Mouse (Mus musculus) ES-E14 (cell line): ENCODE measurements at regions not wholly inside any gene's neighbourhood (a gene's known extent, or its start where the extent isn't known, plus 50 kb on each side); places are given as distances from the start of the nearest gene placed in this dataset.

Experiments
- DNase-seq: peaks from one replicate; pipeline ENCODE4 v3.0.0-alpha.2; 2013; ENCODE audit warnings: low read depth, low spot score
- H3K27ac ChIP-seq: 2 replicates; pipeline ENCODE4 v1.5.1; 2012; ENCODE audit warnings: low read depth, mild to moderate bottlenecking, low read length, moderate library complexity, mixed read lengths; ENCODE audit not compliant: poor library complexity, insufficient read depth, severe bottlenecking
- H3K36me3 ChIP-seq: 2 replicates; pipeline ENCODE4 v1.6.1; 2012; ENCODE audit warnings: mild to moderate bottlenecking, low read length, moderate library complexity, mixed read lengths; ENCODE audit not compliant: control insufficient read depth, poor library complexity, insufficient read depth, severe bottlenecking
- H3K4me1 ChIP-seq, 2 experiments: fragments of 150-350 bp in 1 of 2; sonication (generic) in 1 of 2; 2 replicates each; pipeline ENCODE4 v1.6.1; 2012; ENCODE audit warnings: low read length in 2 of 2, mild to moderate bottlenecking in 1 of 2, mixed read lengths in 1 of 2; ENCODE audit not compliant: control insufficient read depth in 2 of 2, insufficient read depth in 2 of 2, poor library complexity in 1 of 2
- H3K4me3 ChIP-seq, 2 experiments: fragments of 150-350 bp in 1 of 2; sonication (generic) in 1 of 2; 2 replicates each; pipeline ENCODE4 v1.5.1; 2012; ENCODE audit warnings: low read length in 2 of 2, low read depth in 1 of 2, mild to moderate bottlenecking in 1 of 2, mixed read lengths in 1 of 2; ENCODE audit not compliant: insufficient read depth in 1 of 2, poor library complexity in 1 of 2, severe bottlenecking in 1 of 2
- H3K9ac ChIP-seq: 2 replicates; pipeline ENCODE4 v1.6.1; 2012; ENCODE audit warnings: low read depth, mild to moderate bottlenecking, low read length, mixed read lengths; ENCODE audit not compliant: poor library complexity, insufficient read depth, severe bottlenecking
- H3K9me3 ChIP-seq: fragments of 150-350 bp; sonication (generic); 2 replicates; pipeline ENCODE4 v1.6.1; 2012; ENCODE audit warnings: low read depth, mild to moderate bottlenecking, low read length; ENCODE audit not compliant: control insufficient read depth, insufficient read depth
- CHD2 ChIP-seq: IDR thresholded peaks from 2 replicates; pipeline ENCODE4 v1.6.1; 2014; ENCODE audit warnings: mild to moderate bottlenecking, low read depth, low read length, inconsistent platforms
- HCFC1 ChIP-seq: IDR thresholded peaks from 2 replicates; pipeline ENCODE4 v1.6.1; 2012; ENCODE audit warnings: low read length, inconsistent platforms, borderline replicate concordance; ENCODE audit not compliant: insufficient read depth
- MAFK ChIP-seq: IDR thresholded peaks from 2 replicates; pipeline ENCODE4 v1.6.1; 2014; ENCODE audit warnings: mild to moderate bottlenecking, low read depth, low read length, inconsistent platforms; ENCODE audit not compliant: insufficient read depth
- ZC3H11A ChIP-seq: IDR thresholded peaks from 2 replicates; pipeline ENCODE4 v1.6.1; 2012; ENCODE audit warnings: low read depth, mild to moderate bottlenecking, inconsistent platforms, low read length, borderline replicate concordance
- ZNF384 ChIP-seq: IDR thresholded peaks from 2 replicates; pipeline ENCODE4 v1.6.1; 2012; ENCODE audit warnings: low read depth, low read length, inconsistent platforms
- in situ Hi-C, 2 experiments: fragments of 600-800 bp; cut with MboI; formaldehyde crosslinking; loops; one replicate each; pipeline ENCODE4 v1.15.1; 2025; ENCODE audit warnings: low sequenced_read_pairs in 2 of 2, inconsistent platforms in 1 of 2; ENCODE audit not compliant: unreplicated experiment in 2 of 2

- H3K9me3 ChIP-seq: no peaks in the 10 kb centered on the region
- peaks cover 0 to 3% of the 10 kb centered on the region in 2 experiments; a peak in 1 of 4 replicates for H3K4me1 ChIP-seq
- no peak overlapping the region for H3K9ac ChIP-seq
- H3K4me3 ChIP-seq: no peak overlapping the region
- DNase-seq: no peak
- no peak overlapping the region for H3K27ac ChIP-seq
- TF ChIP-seq HCFC1 (no peak), MAFK (no peak), CHD2 (no peak), ZNF384 (no peak), ZC3H11A (no peak)
- no peaks in the 10 kb centered on the region for H3K36me3 ChIP-seq
- in situ Hi-C loops: no loop called here
Measured at GRCm38 (mm10) chr13:56003724-56004393, 132.3 kb downstream of the H2afy start.

GRCm38 (mm10) chr13:55995255-55995654 is 140.9 kb downstream of the H2afy start:
- TF ChIP-seq ZNF384 (no peak), CHD2 (no peak)
- in situ Hi-C loops: no loop called here

GRCm38 (mm10) chr13:55994460-55994859 is 141.7 kb downstream of the H2afy start:
- in situ Hi-C loops: no loop called here
- no peak overlapping the region for H3K4me3 ChIP-seq
- H3K36me3 ChIP-seq: no peaks in the 10 kb centered on the region
- no peak overlapping the region for H3K9ac ChIP-seq
- H3K27ac ChIP-seq: no peak overlapping the region
- H3K9me3 ChIP-seq: no peaks in the 10 kb centered on the region
- DNase-seq: no peak
- no peaks in the 10 kb centered on the region for H3K4me1 ChIP-seq
- TF ChIP-seq HCFC1 (no peak), ZNF384 (no peak), CHD2 (no peak), MAFK (no peak), ZC3H11A (no peak)

More at GRCm38 (mm10) chr13:55995255-55995654, 140.9 kb downstream of the H2afy start:
- Histone ChIP-seq H3K36me3 (no peaks in the 10 kb centered on the region), H3K4me1 (no peaks in the 10 kb centered on the region), H3K27ac (no peak overlapping the region), H3K9ac (no peak overlapping the region), H3K4me3 (no peak overlapping the region), H3K9me3 (no peaks in the 10 kb centered on the region)
- DNase-seq: no peak

- H3K9ac ChIP-seq: no peak overlapping the region
- H3K9me3 ChIP-seq: no peaks in the 10 kb centered on the region
- H3K36me3 ChIP-seq: no peaks in the 10 kb centered on the region
- DNase-seq: no peak
- H3K4me1 ChIP-seq: no peaks in the 10 kb centered on the region
- in situ Hi-C loops: no loop called here
- H3K27ac ChIP-seq: no peak overlapping the region
- H3K4me3 ChIP-seq: no peak overlapping the region
- TF ChIP-seq ZC3H11A (no peak), HCFC1 (no peak), CHD2 (no peak), MAFK (no peak), ZNF384 (no peak)
Measured at GRCm38 (mm10) chr13:55992699-55993098, 143.5 kb downstream of the H2afy start.

- Histone ChIP-seq H3K9me3 (no peaks in the 10 kb centered on the region), H3K4me1 (no peaks in the 10 kb centered on the region), H3K27ac (no peak overlapping the region), H3K4me3 (no peak overlapping the region), H3K9ac (no peak overlapping the region), H3K36me3 (no peaks in the 10 kb centered on the region)
- no peak for DNase-seq
- in situ Hi-C loops: no loop called here
- TF ChIP-seq CHD2: no peak
- TF ChIP-seq MAFK: no peak
- TF ChIP-seq ZC3H11A: no peak
- no peak for TF ChIP-seq HCFC1
- no peak for TF ChIP-seq ZNF384
Measured at GRCm38 (mm10) chr13:55991216-55991615, 144.9 kb downstream of the H2afy start.
